Mouse (Mus musculus): ENCODE measurements around the gene Prkcg. TPM values are rescaled to one million over a fixed set of nuclear protein-coding genes. Genes with fewer than 3 reads are reported as not detected.

Gene Prkcg
- polyA plus RNA-seq, 1 experiment from 2014 or later: 0.30 TPM

GRCm38 (mm10) chr7:3367569-3367968 lies 78.6 kb downstream of the Prkcg start:
- Histone ChIP-seq H3K9ac (no peak overlapping the region), H3K36me3 (no peaks in the 10 kb centered on the region), H3K27ac (no peak overlapping the region), H3K4me1 (replicated peaks) (peaks cover 17% of the 10 kb centered on the region), H3K9me3 (replicated peaks) (no peaks in the 10 kb centered on the region), H3K4me2 (peak overlapping the region; percentile 72), H3K27me3 (peaks cover 33% of the 10 kb centered on the region), H3K4me3 (peak overlapping the region; percentile 40)
- no peak for ATAC-seq (replicated peaks; ENCODE audit: insufficient number of reproducible peaks, insufficient read depth, low FRiP score, low read depth)
- 5% methylated on average over 11 of the region's 11 CpGs for WGBS

DNA sequence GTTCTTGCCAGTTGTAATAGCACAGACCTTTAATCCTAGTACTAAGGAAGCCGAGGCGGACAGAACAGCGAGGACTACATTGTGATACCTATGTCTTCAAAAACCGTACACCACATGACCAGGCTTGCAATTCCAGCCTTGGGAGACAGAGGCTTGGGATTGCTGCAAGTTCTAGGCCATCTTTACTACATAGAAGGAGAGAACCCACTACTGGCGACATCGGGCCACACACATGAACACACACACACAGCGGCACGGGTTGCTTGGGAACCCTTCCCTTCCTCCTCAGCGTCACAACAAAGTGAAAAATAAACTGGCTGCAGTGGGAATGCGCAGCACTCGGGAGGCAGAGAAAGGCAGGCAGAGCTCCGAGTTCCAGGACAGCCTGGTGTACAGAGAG lies 79.3 kb downstream of the Prkcg start:
- peak overlapping the region; percentile 72; the same call in 1 of the 2 replicates for H3K4me2 ChIP-seq
- no peak overlapping the region for H3K4me3 ChIP-seq
- peaks cover 33% of the 10 kb centered on the region for H3K27me3 ChIP-seq
- peaks cover 17% of the 10 kb centered on the region for H3K4me1 ChIP-seq (replicated peaks)
- H3K27ac ChIP-seq: no peak overlapping the region
- no peaks in the 10 kb centered on the region for H3K9me3 ChIP-seq (replicated peaks)
- no peaks in the 10 kb centered on the region for H3K36me3 ChIP-seq
- ATAC-seq (replicated peaks; ENCODE audit: insufficient number of reproducible peaks, insufficient read depth, low FRiP score, low read depth): no peak
- no peak overlapping the region for H3K9ac ChIP-seq
- WGBS: 24% methylated on average over 12 of the region's 12 CpGs

- 58% methylated on average over 6 of the region's 6 CpGs for WGBS
- Histone ChIP-seq H3K4me1 (replicated peaks) (peaks cover 17% of the 10 kb centered on the region), H3K9ac (no peak overlapping the region), H3K36me3 (no peaks in the 10 kb centered on the region), H3K27ac (no peak overlapping the region), H3K27me3 (peaks cover 33% of the 10 kb centered on the region), H3K4me3 (no peak overlapping the region), H3K9me3 (replicated peaks) (no peaks in the 10 kb centered on the region), H3K4me2 (no peak overlapping the region)
- ATAC-seq (replicated peaks; ENCODE audit: insufficient number of reproducible peaks, insufficient read depth, low FRiP score, low read depth): no peak
Measured at GRCm38 (mm10) chr7:3369189-3369588, 80.2 kb downstream of the Prkcg start.

DNA sequence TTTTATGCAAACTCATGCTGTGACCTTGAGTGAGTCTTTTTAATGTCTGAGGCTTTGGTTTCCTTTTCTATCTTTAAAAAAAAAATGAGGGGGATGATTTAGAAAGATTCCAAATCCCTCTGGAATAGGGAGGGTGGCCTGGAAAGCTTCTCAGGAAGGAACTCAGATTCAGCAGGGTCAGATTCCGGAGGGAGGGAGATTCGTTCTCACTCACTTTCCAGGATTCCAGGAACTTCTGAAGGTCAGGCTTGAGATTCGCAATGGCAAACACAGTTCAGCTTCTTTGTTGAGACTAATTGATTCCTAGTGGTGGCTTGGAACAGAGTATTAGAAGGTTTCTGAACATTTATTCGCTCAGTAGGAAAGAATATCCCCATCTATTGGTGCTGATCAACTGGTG lies 81.4 kb downstream of the Prkcg start:
- Histone ChIP-seq H3K27ac (no peak overlapping the region), H3K4me3 (no peak overlapping the region), H3K4me2 (no peak overlapping the region), H3K36me3 (no peaks in the 10 kb centered on the region), H3K9ac (no peak overlapping the region), H3K9me3 (replicated peaks) (no peaks in the 10 kb centered on the region), H3K27me3 (peaks cover 24% of the 10 kb centered on the region), H3K4me1 (replicated peaks) (peaks cover 17% of the 10 kb centered on the region)
- no peak for ATAC-seq (replicated peaks; ENCODE audit: insufficient number of reproducible peaks, insufficient read depth, low FRiP score, low read depth)
- WGBS: 43% methylated on average over 4 of the region's 4 CpGs

- H3K4me3 ChIP-seq: no peak overlapping the region
- H3K9ac ChIP-seq: no peak overlapping the region
- no peak overlapping the region for H3K4me2 ChIP-seq
- no peaks in the 10 kb centered on the region for H3K9me3 ChIP-seq (replicated peaks)
- peaks cover 6% of the 10 kb centered on the region; the same call in 1 of the 2 replicates for H3K4me1 ChIP-seq (replicated peaks)
- 69% methylated on average over 2 of the region's 2 CpGs for WGBS
- peaks cover 4% of the 10 kb centered on the region; the same call in 1 of the 2 replicates for H3K27me3 ChIP-seq
- no peak overlapping the region for H3K27ac ChIP-seq
- ATAC-seq (replicated peaks; ENCODE audit: insufficient number of reproducible peaks, insufficient read depth, low FRiP score, low read depth): no peak
- no peaks in the 10 kb centered on the region for H3K36me3 ChIP-seq
Measured at GRCm38 (mm10) chr7:3372376-3372775, 83.4 kb downstream of the Prkcg start.

DNA sequence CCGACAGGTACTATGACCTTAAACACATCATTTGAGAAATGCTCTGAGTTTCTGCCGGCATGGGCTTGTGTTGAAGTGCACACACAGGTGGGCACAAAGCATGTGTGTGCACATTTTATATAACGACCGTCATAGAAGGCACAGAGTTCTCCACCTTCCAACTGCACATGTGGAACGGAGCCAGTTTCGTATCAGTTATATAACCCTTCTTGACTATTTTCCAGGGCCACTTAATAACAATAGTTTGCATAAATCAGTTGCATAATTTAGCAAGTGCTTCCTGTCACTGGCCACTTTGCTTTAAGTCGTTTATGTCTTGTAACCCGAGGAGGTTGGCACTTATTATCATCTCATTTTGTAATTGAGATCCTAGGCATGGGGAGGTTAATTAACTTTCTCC lies 84.8 kb downstream of the Prkcg start:
- no peaks in the 10 kb centered on the region for H3K27me3 ChIP-seq
- no peak for ATAC-seq (replicated peaks; ENCODE audit: insufficient number of reproducible peaks, insufficient read depth, low FRiP score, low read depth)
- no peak overlapping the region for H3K9ac ChIP-seq
- H3K4me2 ChIP-seq: no peak overlapping the region
- 76% methylated on average over 8 of the region's 8 CpGs for WGBS
- H3K4me1 ChIP-seq (replicated peaks): 0 out of 2 replicates have a peak, but pooled peaks cover 2% of the 10 kb centered on the region
- H3K36me3 ChIP-seq: no peaks in the 10 kb centered on the region
- no peak overlapping the region for H3K27ac ChIP-seq
- no peak overlapping the region for H3K4me3 ChIP-seq
- no peaks in the 10 kb centered on the region for H3K9me3 ChIP-seq (replicated peaks)

DNA sequence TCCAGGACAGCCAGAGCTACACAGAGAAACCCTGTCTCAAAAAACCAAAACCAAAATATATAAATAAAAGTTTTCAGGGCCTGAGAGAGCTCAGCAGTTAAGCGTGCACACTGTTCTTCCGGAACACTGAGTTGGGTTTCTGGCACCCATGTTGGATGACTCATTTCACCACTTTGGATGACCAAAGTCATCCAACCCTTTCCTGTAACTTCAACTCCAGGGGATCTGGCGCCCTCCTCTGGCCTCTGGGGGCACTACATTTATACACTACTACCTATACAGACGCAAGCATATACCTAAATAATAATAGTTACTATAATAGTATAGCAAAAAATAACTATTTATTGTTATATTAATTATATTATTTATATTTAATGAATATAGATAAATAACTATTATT lies 87.9 kb downstream of the Prkcg start:
- Histone ChIP-seq H3K27ac (no peak overlapping the region), H3K4me2 (no peak overlapping the region), H3K9me3 (replicated peaks) (no peaks in the 10 kb centered on the region), H3K4me3 (no peak overlapping the region), H3K9ac (no peak overlapping the region), H3K27me3 (no peaks in the 10 kb centered on the region), H3K4me1 (replicated peaks) (no peaks in the 10 kb centered on the region), H3K36me3 (no peaks in the 10 kb centered on the region)
- ATAC-seq (replicated peaks; ENCODE audit: insufficient number of reproducible peaks, insufficient read depth, low FRiP score, low read depth): no peak
- WGBS: 35% methylated on average over 4 of the region's 4 CpGs

Other genes starting within 250 kb of the Prkcg start
- not detected in 2 replicates for gene AU018091, start 120.0 kb upstream of the Prkcg start, polyA plus RNA-seq (2015; fragmentation: Nextera tagmentation; extraction: Ambion mirVana)
- not detected in 2 replicates for gene Nlrp12, start 39.4 kb upstream of the Prkcg start, polyA plus RNA-seq (2015; fragmentation: Nextera tagmentation; extraction: Ambion mirVana)
- gene Myadm, start 99 bp upstream of the Prkcg start, polyA plus RNA-seq (2015; fragmentation: Nextera tagmentation; extraction: Ambion mirVana): 182 and 204 TPM in 2 replicates
- 0.10 and 0.44 TPM in 2 replicates for gene Cacng7, start 43.8 kb downstream of the Prkcg start, polyA plus RNA-seq (2015; fragmentation: Nextera tagmentation; extraction: Ambion mirVana)
- gene Cacng8, start 101.5 kb downstream of the Prkcg start, polyA plus RNA-seq (2015; fragmentation: Nextera tagmentation; extraction: Ambion mirVana): 0.61 and 0.83 TPM in 2 replicates
- gene Cacng6, start 135.0 kb downstream of the Prkcg start, polyA plus RNA-seq (2015; fragmentation: Nextera tagmentation; extraction: Ambion mirVana): 17.8 and 20.7 TPM in 2 replicates
- gene Tarm1, start 213.4 kb downstream of the Prkcg start, polyA plus RNA-seq (2015; fragmentation: Nextera tagmentation; extraction: Ambion mirVana): 0.24 TPM in 1 of 2 replicates, not detected in the other

Measured in heart, embryonic 15.5 days (tissue).